Mouse (Mus musculus) MEL (cell line): Measurements from ENCODE around the gene Col8a1.

Source experiments
- BHLHE40 ChIP-seq: IDR thresholded peaks from 2 replicates; pipeline ENCODE4 v1.6.1; 2012; ENCODE audit warnings: low read depth, mild to moderate bottlenecking, inconsistent platforms, low read length, improper control_type of control experiment, borderline replicate concordance
- CHD2 ChIP-seq: IDR thresholded peaks from 2 replicates; pipeline ENCODE4 v1.6.1; 2011; ENCODE audit warnings: low read length, improper control_type of control experiment
- CTCF ChIP-seq, 3 experiments: IDR thresholded peaks in 2 of 3; conservative IDR thresholded peaks in 1 of 3; 2 replicates each; pipeline ENCODE4 v1.5.1; 2011 to 2012; ENCODE audit warnings: low read length in 3 of 3, low read depth in 2 of 3, mild to moderate bottlenecking in 2 of 3, improper control_type of control experiment in 1 of 3, inconsistent platforms in 1 of 3, mixed read lengths in 1 of 3, moderate library complexity in 1 of 3; ENCODE audit not compliant: control insufficient read depth in 1 of 3, insufficient read depth in 1 of 3, poor library complexity in 1 of 3, severe bottlenecking in 1 of 3
- EP300 ChIP-seq, 2 experiments: IDR thresholded peaks; 2 replicates each; pipeline ENCODE4 v1.6.1; 2011; ENCODE audit warnings: improper control_type of control experiment in 2 of 2, low read length in 2 of 2, low read depth in 1 of 2, mild to moderate bottlenecking in 1 of 2
- MAFK ChIP-seq: IDR thresholded peaks from 2 replicates; pipeline ENCODE4 v1.6.1; 2011; ENCODE audit warnings: low read depth, mild to moderate bottlenecking, low read length, improper control_type of control experiment, borderline replicate concordance
- MAZ ChIP-seq: IDR thresholded peaks from 2 replicates; pipeline ENCODE4 v1.6.1; 2012; ENCODE audit warnings: low read depth, mild to moderate bottlenecking, inconsistent platforms, low read length, improper control_type of control experiment
- MEF2A ChIP-seq: IDR thresholded peaks from 2 replicates; pipeline ENCODE4 v1.6.1; 2014; ENCODE audit warnings: low read depth, mild to moderate bottlenecking, inconsistent platforms, low read length, improper control_type of control experiment; ENCODE audit not compliant: poor library complexity, insufficient replicate concordance, severe bottlenecking; ENCODE audit errors: extremely low read depth
- POLR2A ChIP-seq, 2 experiments: IDR thresholded peaks; 2 replicates each; pipeline ENCODE4 v1.6.1; 2011 to 2012; ENCODE audit warnings: low read length in 2 of 2, mild to moderate bottlenecking in 2 of 2, control low read depth in 1 of 2, improper control_type of control experiment in 1 of 2, low read depth in 1 of 2, moderate library complexity in 1 of 2; ENCODE audit not compliant: control insufficient read depth in 1 of 2, insufficient read depth in 1 of 2, poor library complexity in 1 of 2
- SIN3A ChIP-seq: IDR thresholded peaks from 2 replicates; pipeline ENCODE4 v1.6.1; 2012; ENCODE audit warnings: low read length, improper control_type of control experiment, inconsistent platforms
- TAL1 ChIP-seq: IDR thresholded peaks from 2 replicates; pipeline ENCODE4 v1.6.1; 2012; ENCODE audit warnings: mild to moderate bottlenecking, inconsistent platforms, low read length, moderate library complexity, mixed read lengths
- ZKSCAN1 ChIP-seq: IDR thresholded peaks from 2 replicates; pipeline ENCODE4 v1.6.1; 2012; ENCODE audit warnings: low read depth, mild to moderate bottlenecking, inconsistent platforms, low read length, improper control_type of control experiment, moderate library complexity

DNA sequence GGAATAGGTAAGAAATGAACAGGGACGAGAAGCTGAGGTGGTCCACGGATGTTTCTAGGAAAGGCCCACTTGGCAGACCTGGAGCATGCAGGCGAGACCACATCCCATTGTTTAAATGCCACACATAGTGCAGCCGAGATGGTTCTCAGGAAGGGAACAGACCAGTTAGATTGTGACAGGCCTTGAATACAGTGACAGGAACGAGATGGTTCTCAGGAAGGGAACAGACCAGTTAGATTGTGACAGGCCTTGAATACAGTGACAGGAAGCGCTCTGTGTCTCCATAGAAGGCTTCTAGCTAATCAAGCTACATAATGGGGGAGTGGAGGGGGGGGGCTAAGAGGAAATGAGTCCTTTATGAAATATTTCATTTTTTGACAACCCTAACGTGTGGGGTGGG lies 174.5 kb downstream of the Col8a1 start:
- TF ChIP-seq CTCF (IDR thresholded peaks at IDR 0.05 in 2 of 3, conservative IDR thresholded peaks at IDR 0.05 in 1 of 3; ENCODE audit: control insufficient read depth in 1 of 3, insufficient read depth in 1 of 3, low read depth in 2 of 3, low read length in 3 of 3, poor library complexity in 1 of 3, severe bottlenecking in 1 of 3), result no peak
- no peak for TF ChIP-seq POLR2A (IDR thresholded peaks at IDR 0.05; ENCODE audit: control insufficient read depth in 1 of 2, insufficient read depth in 1 of 2, low read depth in 1 of 2, low read length in 2 of 2, poor library complexity in 1 of 2)
- TF ChIP-seq MEF2A, result no peak
- TF ChIP-seq ZKSCAN1, result no peak
- no peak for TF ChIP-seq TAL1
- no peak for TF ChIP-seq EP300 (IDR thresholded peaks at IDR 0.05; ENCODE audit: low read depth in 1 of 2, low read length in 2 of 2)
- no peak for TF ChIP-seq SIN3A
- TF ChIP-seq BHLHE40, result no peak
- no peak for TF ChIP-seq MAFK
- no peak for TF ChIP-seq CHD2
- no peak for TF ChIP-seq MAZ
